Mouse (Mus musculus) right cerebral cortex, adult 2 months (tissue): ENCODE data around the gene Hs3st2.
"Not testable (repeated sequence)": the region's sequence is repeated elsewhere in the genome, so short reads cannot be mapped to it uniquely, and the experiment has no call there.

Source experiments
- DNase-seq, 2 experiments: peaks; one replicate each; pipeline ENCODE4 v3.0.0; 2021 to 2022; ENCODE audit warnings: low spot score in 2 of 2

The Hs3st2 gene

DNA sequence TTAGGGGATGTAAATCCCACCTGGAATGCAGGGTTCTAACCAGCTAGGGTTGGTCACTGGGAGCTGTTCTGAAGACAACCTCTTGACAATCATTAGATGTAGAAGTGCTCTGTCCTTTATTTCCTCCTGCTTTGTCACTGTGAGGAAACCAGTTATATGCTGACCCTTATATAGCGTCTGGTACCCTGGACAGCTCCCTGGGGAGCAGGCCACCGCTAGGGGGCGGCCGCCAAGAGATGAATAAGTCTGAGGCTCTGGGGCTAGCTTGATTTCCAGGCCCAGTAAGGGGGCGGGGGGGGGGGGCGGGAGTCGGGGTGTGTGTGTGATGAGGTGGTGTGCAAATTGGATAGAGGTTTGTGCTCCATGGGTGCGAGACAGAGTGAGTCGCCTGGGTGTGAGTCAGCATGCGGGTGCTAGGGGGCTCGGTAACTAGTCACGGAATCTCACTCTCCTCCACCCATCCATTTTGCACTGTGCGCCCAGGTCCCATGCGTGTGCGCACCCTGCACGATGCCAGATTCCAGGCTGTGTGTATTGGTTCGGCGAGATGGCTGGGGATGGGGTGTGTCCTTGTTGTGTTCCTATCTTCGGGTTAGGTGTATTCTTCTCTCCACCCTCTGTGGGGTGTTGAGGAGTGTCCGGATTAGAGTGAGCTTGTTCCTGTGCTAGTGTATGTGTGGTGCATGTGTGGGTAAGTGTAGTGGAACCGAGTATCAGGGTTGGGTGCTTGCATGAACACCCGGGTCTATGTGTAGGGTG, at the start of gene Hs3st2:
Hs3st2 (plus strand) TSS at position 635 of the 759 bp plus-strand sequence.
- DNase-seq, result peak; percentile 57 to 72

- DNase-seq, result no peak
These were observed 43.2 kb upstream of the Hs3st2 start for GRCm38 (mm10) chr7:121348284-121348963.

DNA sequence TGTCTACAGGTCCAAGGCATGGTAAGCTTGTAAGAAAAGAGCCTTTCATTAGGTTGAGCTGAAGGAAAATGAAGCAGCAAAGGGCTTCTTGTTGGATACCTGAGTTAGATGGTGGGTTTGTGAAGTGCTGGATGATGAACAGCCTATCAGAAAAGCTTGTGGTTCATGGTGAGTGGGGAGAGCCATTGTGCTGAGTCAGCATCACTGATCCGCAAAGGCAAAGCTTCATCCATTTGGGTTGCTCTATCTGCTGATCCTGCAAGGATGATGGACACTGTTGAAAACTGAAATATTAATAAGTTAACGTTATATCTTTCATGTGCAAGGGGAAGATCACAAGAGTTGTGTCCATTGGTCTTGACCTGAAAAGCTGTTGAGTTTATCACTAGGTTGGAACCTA, 40.0 kb upstream of the Hs3st2 start:
- no peak for DNase-seq

DNA sequence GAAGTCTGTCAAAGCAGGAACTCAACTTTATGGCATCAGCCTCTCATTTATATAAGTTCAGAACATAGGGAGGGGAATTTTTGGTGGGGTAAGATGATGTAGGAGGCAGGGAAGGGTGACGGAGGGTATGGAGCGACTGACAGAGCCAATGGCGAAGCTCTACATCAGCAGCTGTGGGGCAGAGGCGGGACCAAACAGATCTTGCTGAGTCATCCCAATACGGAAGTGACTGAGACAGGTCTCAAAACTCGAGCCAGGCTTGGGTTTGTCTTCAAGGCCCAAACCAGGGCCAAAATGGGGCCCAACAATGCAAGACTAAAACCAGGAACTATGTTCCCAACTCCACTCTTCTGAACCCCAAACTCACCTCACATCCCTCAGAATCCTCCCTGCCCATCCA, 30.2 kb upstream of the Hs3st2 start:
- not testable (repeated sequence) for DNase-seq

DNA sequence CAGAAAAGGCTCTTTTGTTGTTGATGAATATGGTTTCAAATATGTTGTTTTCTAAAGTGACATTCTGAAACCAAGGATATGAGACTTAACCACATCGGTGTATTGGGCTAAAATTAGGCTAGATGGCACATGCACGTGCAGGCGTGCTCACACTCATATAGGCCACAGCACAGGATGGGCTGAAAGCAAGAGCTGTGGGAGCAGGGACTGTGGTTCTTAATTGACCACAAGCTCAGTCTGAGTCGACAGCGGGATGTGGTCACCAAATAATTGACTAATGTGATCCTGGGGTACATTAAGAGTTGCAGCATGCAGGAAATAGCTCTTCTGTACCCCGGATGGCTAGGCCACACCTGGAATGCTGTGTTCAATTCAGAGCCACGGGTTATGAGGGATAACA, 26.1 kb upstream of the Hs3st2 start:
- DNase-seq, result no peak

- no peak for DNase-seq
These were observed 24.5 kb upstream of the Hs3st2 start for GRCm38 (mm10) chr7:121367185-121367584.

DNA sequence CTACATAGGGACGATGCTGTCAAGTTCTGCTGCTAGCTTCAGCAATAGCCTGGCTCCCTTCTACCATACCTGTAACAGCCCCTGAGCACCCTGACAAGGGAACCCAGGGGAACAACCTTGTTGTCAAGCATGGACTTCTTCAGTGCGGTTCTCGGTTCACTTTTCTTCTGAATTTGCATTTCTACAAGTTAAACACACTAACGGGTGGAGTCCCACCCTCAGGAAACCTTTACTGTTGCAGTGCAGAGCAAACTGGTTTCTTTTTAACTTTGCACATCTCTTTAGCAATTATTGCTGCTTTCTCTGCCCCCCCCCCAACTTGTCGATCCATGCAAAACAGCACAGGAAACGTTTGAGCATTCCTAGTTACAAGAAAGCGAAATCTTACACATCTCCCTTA, 19.7 kb upstream of the Hs3st2 start:
- DNase-seq, result no peak

GRCm38 (mm10) chr7:121375456-121375855, 16.2 kb upstream of the Hs3st2 start:
- DNase-seq, result peak; percentile 40

- no peak for DNase-seq
These were observed 12.7 kb upstream of the Hs3st2 start for GRCm38 (mm10) chr7:121378942-121379341.

GRCm38 (mm10) chr7:121391984-121392739, 503 bp downstream of the Hs3st2 start:
- DNase-seq, result peak; percentile 62 to 71

DNA sequence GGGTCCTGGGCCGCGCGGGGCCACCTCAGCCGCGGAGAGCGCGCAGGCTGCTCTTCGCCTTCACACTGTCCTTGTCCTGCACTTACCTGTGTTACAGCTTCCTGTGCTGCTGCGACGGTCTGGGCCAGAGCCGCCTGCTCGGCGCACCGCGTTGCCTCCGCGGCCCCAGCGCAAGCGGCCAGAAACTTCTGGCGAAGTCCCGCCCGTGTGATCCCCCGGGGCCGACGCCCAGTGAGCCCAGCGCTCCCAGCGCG, 1.0 kb downstream of the Hs3st2 start:
- peak in 1 of 2 experiments; percentile 13 for DNase-seq

- DNase-seq, result peak; percentile 31 to 51
These were observed 2.2 kb downstream of the Hs3st2 start for GRCm38 (mm10) chr7:121393884-121394283.

- DNase-seq, result no peak
These were observed 3.2 kb downstream of the Hs3st2 start for GRCm38 (mm10) chr7:121394875-121395274.

- DNase-seq, result no peak
These were observed 19.3 kb downstream of the Hs3st2 start for GRCm38 (mm10) chr7:121410716-121411506.

DNA sequence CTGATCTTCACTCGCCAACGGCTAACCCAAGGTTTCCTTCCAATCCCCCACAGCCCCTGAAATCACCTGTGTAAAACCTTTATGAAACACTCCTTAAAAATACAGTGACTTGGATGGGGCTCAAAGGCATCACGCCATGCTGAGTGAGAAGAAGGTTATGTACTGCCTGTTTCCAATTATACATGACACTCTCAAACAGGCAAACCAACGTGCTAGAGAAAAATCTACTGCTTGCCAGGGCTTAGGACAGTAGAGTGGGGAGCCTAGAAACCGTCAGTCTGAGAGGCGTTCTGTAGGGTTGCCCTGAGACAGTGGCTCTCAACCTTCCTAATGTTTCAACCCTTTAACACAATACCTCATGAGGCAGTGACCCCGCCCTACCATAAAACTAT, 19.8 kb downstream of the Hs3st2 start:
- no peak for DNase-seq

DNA sequence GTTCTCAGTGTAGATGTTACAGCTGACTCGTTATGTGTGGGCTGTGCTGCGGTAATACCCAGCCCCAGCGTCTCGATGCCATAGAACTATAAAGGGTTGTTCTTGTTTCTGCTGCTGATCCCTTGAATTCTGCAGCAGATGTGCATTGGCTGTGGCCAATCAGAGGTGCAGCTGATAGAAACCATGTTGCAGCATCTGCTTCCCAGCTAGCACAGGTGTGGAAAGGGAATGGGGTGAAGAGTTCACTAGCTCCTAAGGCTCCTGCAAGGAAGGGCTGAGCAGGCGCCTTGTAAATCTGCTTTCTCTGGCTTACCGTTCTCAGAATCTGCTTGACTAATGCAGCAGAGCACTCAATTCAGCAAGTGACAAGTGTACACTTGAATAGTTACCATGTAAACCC, 45.2 kb downstream of the Hs3st2 start:
- no peak for DNase-seq

DNA sequence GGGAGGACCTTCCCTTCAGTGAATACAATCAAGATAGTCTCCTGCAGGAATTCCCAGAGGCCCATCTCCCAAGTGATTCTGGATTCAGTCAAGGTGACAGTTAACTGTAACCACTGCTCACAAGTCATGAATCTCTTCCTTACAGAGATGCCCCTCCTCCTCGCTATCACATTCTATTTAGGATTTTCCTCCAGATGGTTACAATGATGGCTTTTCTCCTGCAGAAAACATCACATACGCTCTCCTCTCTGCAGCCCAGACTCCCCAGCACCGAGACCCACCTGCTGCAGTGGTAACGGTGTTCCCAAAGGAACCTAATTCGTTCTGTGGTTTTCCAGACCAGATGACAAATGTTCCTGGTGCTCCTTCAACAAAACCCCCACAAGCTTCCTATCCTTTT, 49.5 kb downstream of the Hs3st2 start:
- peak in 1 of 2 experiments; percentile 10 for DNase-seq

DNA sequence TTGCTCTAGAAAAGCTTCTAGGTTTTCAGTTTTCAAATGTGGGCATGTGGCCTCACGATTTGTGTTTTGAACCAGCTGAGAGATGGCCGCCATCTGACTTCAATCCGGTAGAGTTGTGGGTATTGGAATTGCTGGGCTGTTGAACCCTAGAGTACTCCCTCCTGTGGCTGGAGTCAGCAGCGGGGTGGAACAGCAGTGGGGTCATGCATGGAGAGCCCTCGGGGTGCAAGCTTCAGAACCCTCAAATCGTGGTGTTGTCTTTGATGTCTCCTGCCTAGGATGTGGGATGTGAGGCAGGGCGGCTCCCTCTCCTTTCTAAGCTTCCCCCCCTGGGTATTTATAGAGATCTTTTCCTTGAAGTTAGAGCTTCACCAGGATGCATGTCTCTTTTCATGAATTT, 52.7 kb downstream of the Hs3st2 start:
- no peak for DNase-seq

GRCm38 (mm10) chr7:121446281-121446680, 54.6 kb downstream of the Hs3st2 start:
- DNase-seq, result no peak

- DNase-seq, result no peak
These were observed 59.5 kb downstream of the Hs3st2 start for GRCm38 (mm10) chr7:121450951-121451843.

GRCm38 (mm10) chr7:121456716-121457115, 65.1 kb downstream of the Hs3st2 start:
- no peak for DNase-seq
